Mouse (Mus musculus) C2C12 (cell line): ENCODE data around the gene Casp8ap2.

Experiments
- CEBPB ChIP-seq: IDR thresholded peaks from one replicate; pipeline ENCODE4 v1.6.1; 2011; ENCODE audit warnings: low read depth, mild to moderate bottlenecking, control low read depth, moderate library complexity
- CTCF ChIP-seq: IDR thresholded peaks from one replicate; pipeline ENCODE4 v1.5.1; 2011; ENCODE audit not compliant: control insufficient read depth, insufficient read depth, insufficient read length
- MYOD1 ChIP-seq: IDR thresholded peaks from one replicate; pipeline ENCODE4 v1.6.1; 2011; ENCODE audit warnings: low read depth; ENCODE audit not compliant: control insufficient read depth, insufficient read length
- USF1 ChIP-seq: IDR thresholded peaks from one replicate; pipeline ENCODE4 v1.6.1; 2011; ENCODE audit warnings: low read depth, mild to moderate bottlenecking, control low read depth, moderate library complexity

GRCm38 (mm10) chr4:32602660-32603059, 12.6 kb upstream of the Casp8ap2 start, which contains the start of gene Gja10:
- TF ChIP-seq CTCF = no peak
- no peak for TF ChIP-seq CEBPB
- no peak for TF ChIP-seq MYOD1
- no peak for TF ChIP-seq USF1
